Mouse (Mus musculus): ENCODE data around the gene Ankrd36. TPM values are rescaled to one million over a fixed set of nuclear protein-coding genes. Genes with fewer than 3 reads are reported as not detected.
"Not testable (repeated sequence)": the region's sequence is repeated elsewhere in the genome, so short reads cannot be mapped to it uniquely, and the experiment has no call there.

The Ankrd36 gene
- polyA plus RNA-seq, 1 experiment from 2014 or later: 0.20 TPM

DNA sequence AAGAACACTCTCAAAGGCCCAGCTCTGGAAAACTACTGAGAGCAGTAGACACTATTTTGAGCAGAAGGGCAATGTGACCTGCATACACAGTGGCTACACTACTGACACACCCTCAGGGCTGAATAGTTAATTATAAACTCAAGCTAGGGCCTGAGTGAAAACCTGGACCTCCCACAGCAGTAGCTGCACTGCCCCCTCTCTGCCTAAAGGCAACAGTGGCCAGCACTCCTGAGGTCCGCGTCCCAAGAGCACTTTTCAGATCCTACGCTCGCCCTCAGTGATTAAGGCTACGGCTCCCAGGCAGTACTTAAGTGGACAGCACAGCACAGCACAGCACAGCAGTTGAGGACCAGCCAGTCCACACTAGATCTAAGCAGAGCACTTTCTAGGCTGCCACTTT, 36.4 kb upstream of the Ankrd36 start:
- WGBS: 83% methylated on average over 5 of the region's 5 CpGs
- no peak for ATAC-seq (ENCODE audit: low FRiP score, low read depth)
- Histone ChIP-seq H3K27me3 (no peaks in the 10 kb centered on the region), H3K27ac (replicated peaks) (no peak overlapping the region), H3K4me2 (replicated peaks) (no peak overlapping the region), H3K9me3 (no peaks in the 10 kb centered on the region), H3K36me3 (peaks cover 78% of the 10 kb centered on the region), H3K4me3 (no peak overlapping the region), H3K4me1 (no peaks in the 10 kb centered on the region), H3K9ac (replicated peaks) (no peak overlapping the region)

DNA sequence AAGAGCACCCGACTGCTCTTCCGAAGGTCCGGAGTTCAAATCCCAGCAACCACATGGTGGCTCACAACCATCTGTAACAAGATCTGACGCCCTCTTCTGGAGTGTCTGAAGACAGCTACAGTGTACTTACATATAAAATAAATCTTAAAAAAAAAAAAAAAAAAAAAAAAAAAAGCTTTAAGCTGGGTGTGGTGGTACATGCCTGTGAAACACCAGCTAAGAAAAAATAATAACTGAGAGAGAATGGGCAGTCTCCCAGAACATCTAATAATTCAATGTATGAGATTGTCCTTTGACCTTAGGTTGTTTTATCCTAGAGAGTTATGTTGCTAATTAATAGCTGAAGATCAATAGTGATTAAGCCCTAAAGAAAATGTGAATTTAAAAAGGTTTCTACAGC, 32.0 kb upstream of the Ankrd36 start:
- 91% methylated on average over 4 of the region's 4 CpGs for WGBS
- not testable (repeated sequence) for H3K4me2 ChIP-seq (replicated peaks); ATAC-seq (ENCODE audit: low FRiP score, low read depth); H3K9me3 ChIP-seq; H3K27ac ChIP-seq (replicated peaks); H3K4me3 ChIP-seq; H3K27me3 ChIP-seq; H3K9ac ChIP-seq (replicated peaks)
- Histone ChIP-seq H3K4me1 (peaks cover 14% of the 10 kb centered on the region), H3K36me3 (peaks cover 44% of the 10 kb centered on the region)

DNA sequence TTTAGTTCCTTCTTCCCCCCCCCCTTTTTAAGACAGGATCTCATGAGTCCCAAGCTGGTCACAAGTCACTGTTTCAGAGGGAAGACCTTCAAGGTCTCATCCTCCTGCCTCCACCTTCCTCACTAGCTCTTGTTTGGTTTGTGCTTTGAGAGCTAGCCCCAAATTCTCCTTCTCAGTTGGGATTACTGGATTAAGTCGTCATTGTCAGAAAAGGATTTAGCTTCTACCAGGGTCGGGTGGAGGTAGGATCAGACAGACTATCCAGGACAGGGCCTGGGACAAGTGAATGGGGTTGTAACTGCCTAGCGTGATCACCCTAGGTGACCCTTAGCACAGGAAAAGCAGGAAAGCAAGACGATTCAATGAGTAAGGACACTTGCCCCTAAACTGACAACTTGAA, 29.2 kb upstream of the Ankrd36 start:
- H3K4me1 ChIP-seq: peaks cover 14% of the 10 kb centered on the region
- 13% methylated on average over 4 of the region's 4 CpGs for WGBS
- no peaks in the 10 kb centered on the region for H3K9me3 ChIP-seq
- peaks cover 15% of the 10 kb centered on the region; the same call in 1 of the 2 replicates for H3K36me3 ChIP-seq
- no peaks in the 10 kb centered on the region for H3K27me3 ChIP-seq
- H3K9ac ChIP-seq (replicated peaks): 0 out of 2 replicates have a peak overlapping the region, but pooled peaks have one; percentile 76
- peak overlapping the region; percentile 81; the same call in 1 of the 2 replicates for H3K4me3 ChIP-seq
- H3K27ac ChIP-seq (replicated peaks): no peak overlapping the region
- no peak for ATAC-seq (ENCODE audit: low FRiP score, low read depth)
- H3K4me2 ChIP-seq (replicated peaks): peak overlapping the region; percentile 83

DNA sequence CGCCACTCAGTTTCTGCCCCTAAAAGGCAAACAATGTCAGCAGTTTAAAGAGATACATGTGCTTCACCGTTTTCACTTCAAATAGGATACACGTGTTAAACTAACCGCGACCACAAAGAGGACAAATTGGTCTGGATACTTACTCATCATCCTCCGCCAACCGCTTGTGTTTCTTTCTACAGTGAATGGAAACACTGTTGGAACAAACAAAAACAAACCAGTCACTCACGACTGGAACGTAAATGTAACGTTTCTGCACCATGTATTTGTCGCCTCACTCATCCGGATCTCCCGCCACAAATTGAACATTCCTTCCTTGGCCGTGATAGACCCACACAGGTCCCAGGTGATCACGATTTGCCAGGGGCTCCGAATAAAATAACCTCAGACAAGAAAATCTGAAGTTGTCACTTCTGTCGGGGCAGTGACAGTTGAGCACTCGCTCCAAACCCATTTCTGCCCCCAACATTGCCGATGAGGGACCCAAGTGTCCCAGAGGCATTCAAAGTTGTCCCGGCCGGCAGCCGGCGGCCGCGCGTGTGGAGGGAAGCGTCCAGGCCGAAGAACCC, 28.2 kb upstream of the Ankrd36 start:
- WGBS: 5% methylated on average over 28 of the region's 28 CpGs

DNA sequence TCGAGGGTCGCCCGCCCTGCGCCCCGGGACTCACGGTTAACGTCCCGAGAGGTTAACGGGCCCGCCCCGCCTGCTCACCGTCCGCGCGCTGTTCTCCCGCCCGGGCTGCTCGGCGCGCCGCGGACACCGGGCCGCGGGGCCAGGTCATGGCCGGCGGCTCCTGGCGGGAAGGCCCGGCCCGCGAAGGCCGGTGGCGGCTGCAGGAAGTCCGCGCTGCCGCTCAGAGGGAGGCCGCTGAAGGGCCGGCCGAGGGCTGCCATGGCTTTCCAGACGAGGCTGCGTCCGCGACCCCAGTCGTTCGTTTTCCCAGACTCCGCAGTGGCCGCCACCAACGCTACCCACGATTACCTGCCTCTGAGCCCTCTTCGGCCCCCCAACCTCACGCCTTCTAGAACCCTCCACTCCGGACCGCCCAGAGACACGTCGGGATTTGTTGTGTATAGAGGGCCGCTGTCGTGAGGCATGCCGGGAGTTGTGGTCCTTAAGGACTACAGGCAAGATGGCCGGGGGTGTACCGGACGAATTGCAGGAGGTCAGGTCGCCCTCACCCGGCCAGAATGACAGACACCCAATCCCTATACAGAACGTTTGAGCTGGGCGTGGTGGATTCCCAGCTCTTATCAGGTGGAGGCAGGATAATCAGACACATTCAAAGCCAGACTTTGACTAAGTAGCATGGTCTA, 27.5 kb upstream of the Ankrd36 start, which contains the start of gene Ccdc117:
Ccdc117 (minus strand) TSS at position 389 of the 683 bp plus-strand sequence.
- Histone ChIP-seq H3K4me1 (peaks cover 14% of the 10 kb centered on the region), H3K4me2 (replicated peaks) (peak within 1 kb of the TSS; percentile 83), H3K27me3 (0 out of 2 replicates have a peak, but pooled peaks cover 3% of the 10 kb centered on the region), H3K36me3 (peaks cover 12% of the 10 kb centered on the region; the same call in 1 of the 2 replicates), H3K27ac (replicated peaks) (peak within 1 kb of the TSS; percentile 55), H3K4me3 (peak within 1 kb of the TSS; percentile 81), H3K9ac (replicated peaks) (peak within 1 kb of the TSS; percentile 76), H3K9me3 (no peaks in the 10 kb centered on the region)
- under 1% methylated on average over 65 of the region's 65 CpGs for WGBS
- peak; percentile 98 for ATAC-seq (ENCODE audit: low FRiP score, low read depth)

More for the DNA sequence above, 28.2 kb upstream of the Ankrd36 start:
- H3K9ac ChIP-seq (replicated peaks): peak overlapping the region; percentile 76
- peak overlapping the region; percentile 81 for H3K4me3 ChIP-seq
- peaks cover 15% of the 10 kb centered on the region; the same call in 1 of the 2 replicates for H3K36me3 ChIP-seq
- no peak for ATAC-seq (ENCODE audit: low FRiP score, low read depth)
- H3K27ac ChIP-seq (replicated peaks): peak overlapping the region; percentile 55
- H3K4me1 ChIP-seq: peaks cover 14% of the 10 kb centered on the region
- H3K27me3 ChIP-seq: 0 out of 2 replicates have a peak, but pooled peaks cover 2% of the 10 kb centered on the region
- H3K9me3 ChIP-seq: no peaks in the 10 kb centered on the region
- H3K4me2 ChIP-seq (replicated peaks): peak overlapping the region; percentile 83

DNA sequence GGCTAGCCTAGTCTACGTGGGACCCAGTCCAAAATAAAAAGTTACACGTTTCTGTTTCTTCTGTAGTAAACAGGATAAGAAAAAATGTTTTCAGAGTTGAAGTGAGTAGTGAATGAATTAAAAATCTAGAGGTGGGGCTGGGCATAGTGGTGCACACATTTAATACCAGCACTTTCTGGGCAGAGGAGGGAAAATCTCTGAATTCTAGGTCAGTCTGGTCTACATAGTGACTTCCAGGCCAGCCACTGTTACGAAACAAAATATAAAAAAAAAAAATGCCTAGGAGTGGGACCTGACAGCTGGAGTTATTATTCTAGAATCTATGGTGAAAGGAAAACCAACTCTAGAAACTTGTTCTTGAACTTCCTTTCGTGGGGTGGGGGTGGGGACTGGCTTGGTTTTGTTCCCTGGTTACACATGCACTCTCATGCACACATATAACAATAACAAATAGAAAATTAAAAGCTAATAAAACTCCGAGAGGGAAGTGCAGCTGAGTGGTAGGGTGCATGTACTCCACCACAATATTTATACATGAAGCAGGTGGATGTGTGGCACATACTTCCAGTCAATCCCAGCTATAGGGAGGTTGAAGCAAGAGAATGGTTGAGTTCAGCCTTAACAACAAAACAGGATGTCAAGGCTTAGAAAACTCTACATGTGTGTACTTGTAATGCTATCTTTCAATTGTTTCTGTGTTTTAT, 26.9 kb upstream of the Ankrd36 start:
- Histone ChIP-seq H3K4me3 (peak overlapping the region; percentile 81), H3K27ac (replicated peaks) (no peak overlapping the region), H3K36me3 (peaks cover 12% of the 10 kb centered on the region; the same call in 1 of the 2 replicates), H3K27me3 (0 out of 2 replicates have a peak, but pooled peaks cover 3% of the 10 kb centered on the region), H3K9ac (replicated peaks) (no peak overlapping the region), H3K4me2 (replicated peaks) (peak overlapping the region; percentile 83), H3K9me3 (no peaks in the 10 kb centered on the region), H3K4me1 (peaks cover 14% of the 10 kb centered on the region)
- ATAC-seq (ENCODE audit: low FRiP score, low read depth): peak; percentile 21; the same call in 1 of the 2 replicates
- WGBS: 55% methylated on average over 5 of the region's 5 CpGs

DNA sequence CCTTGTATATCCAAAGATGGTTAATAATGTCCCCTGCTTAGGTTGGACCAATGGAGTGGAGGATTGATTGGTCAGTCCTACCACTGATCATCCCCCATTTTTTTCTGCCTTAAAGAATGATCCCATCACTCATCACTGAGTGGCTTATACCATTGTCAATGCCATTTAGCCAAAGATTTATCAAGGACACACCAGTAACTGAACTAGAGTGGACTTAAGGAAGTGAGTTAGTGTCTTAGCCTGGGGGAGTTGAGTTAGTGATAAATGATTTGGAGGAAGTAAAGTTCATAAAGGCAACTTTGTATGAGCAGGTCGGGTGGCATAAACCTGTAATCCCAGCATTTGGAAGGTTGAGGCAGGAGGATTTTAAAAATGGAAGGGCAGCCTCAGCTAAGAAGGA, 26.2 kb upstream of the Ankrd36 start:
- no peak overlapping the region for H3K27ac ChIP-seq (replicated peaks)
- ATAC-seq (ENCODE audit: low FRiP score, low read depth): no peak

DNA sequence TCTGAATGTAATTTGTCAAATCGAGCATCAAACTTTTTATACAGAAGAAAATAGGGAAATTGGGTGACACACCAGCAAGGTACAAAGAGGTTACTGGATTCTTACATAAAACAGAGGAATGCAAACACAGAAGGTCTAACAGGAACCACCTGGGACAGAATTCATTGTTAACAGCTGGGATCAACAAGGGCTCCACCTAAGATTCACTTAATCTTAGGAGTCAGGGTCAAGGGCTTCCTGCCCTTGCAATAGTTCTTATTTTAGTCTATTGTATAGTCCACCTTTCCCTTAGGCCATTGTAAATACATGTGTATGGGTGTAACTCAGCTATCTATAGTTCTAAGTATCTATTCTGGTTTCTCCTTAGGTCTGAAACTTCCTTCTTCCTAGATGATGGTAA, 24.8 kb upstream of the Ankrd36 start:
- not testable (repeated sequence) for H3K27ac ChIP-seq (replicated peaks); H3K4me2 ChIP-seq (replicated peaks); H3K4me3 ChIP-seq; H3K9ac ChIP-seq (replicated peaks); H3K9me3 ChIP-seq; ATAC-seq (ENCODE audit: low FRiP score, low read depth); H3K36me3 ChIP-seq; H3K4me1 ChIP-seq; H3K27me3 ChIP-seq
- WGBS: 83% methylated on average over 1 of the region's 1 CpGs

More for the DNA sequence above, 26.2 kb upstream of the Ankrd36 start:
- no peaks in the 10 kb centered on the region for H3K9me3 ChIP-seq
- no peak overlapping the region for H3K4me3 ChIP-seq
- no peak overlapping the region for H3K4me2 ChIP-seq (replicated peaks)
- WGBS: 87% methylated on average over 1 of the region's 1 CpGs
- 0 out of 2 replicates have a peak, but pooled peaks cover 3% of the 10 kb centered on the region for H3K27me3 ChIP-seq
- peaks cover 14% of the 10 kb centered on the region for H3K4me1 ChIP-seq
- no peak overlapping the region for H3K9ac ChIP-seq (replicated peaks)
- H3K36me3 ChIP-seq: peaks cover 8% of the 10 kb centered on the region; the same call in 1 of the 2 replicates

DNA sequence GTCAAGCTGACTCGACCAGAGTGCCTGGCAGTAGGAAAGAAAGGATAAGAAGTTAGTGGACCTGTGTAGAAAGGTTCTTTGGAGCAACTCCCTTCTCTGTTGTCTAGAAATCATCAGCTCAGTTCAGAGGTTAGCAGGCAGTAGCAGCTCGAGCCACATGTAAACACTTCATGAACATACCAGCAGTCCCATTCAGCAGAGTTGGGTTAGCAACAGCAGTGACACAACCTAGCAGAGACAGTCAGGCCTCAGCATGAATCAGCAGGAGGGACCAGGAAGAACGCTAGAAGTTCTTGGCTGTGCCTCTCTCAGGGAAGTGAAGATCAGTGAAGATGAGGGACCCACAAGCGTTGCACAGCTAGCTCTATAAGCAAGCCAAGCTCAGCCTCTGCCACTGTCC, 24.0 kb upstream of the Ankrd36 start:
- Histone ChIP-seq H3K27ac (replicated peaks) (no peak overlapping the region), H3K9ac (replicated peaks) (no peak overlapping the region), H3K36me3 (no peaks in the 10 kb centered on the region), H3K27me3 (0 out of 2 replicates have a peak, but pooled peaks cover 3% of the 10 kb centered on the region), H3K4me2 (replicated peaks) (no peak overlapping the region), H3K4me1 (peaks cover 7% of the 10 kb centered on the region), H3K4me3 (no peak overlapping the region), H3K9me3 (no peaks in the 10 kb centered on the region)
- 72% methylated on average over 4 of the region's 4 CpGs for WGBS
- no peak for ATAC-seq (ENCODE audit: low FRiP score, low read depth)

DNA sequence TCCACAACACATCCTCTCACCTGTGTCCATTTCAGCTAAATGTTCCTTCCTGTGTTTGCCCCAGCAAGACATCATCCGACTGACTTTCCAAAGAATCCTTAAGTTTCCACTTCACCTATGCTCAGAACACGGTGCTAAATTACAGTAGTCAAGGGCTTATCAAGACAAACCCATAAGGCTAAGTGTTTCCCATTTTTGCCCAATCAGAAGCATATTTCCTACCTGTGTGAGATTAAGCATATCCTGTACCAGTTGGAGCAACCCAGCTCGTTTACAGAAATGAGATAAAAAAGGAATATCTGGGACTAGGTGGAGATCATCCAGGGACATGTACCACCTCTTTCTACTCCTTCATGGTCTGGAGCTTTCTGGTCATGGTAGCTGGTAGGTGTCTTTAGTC, 22.8 kb upstream of the Ankrd36 start:
- no peak overlapping the region for H3K4me2 ChIP-seq (replicated peaks)

DNA sequence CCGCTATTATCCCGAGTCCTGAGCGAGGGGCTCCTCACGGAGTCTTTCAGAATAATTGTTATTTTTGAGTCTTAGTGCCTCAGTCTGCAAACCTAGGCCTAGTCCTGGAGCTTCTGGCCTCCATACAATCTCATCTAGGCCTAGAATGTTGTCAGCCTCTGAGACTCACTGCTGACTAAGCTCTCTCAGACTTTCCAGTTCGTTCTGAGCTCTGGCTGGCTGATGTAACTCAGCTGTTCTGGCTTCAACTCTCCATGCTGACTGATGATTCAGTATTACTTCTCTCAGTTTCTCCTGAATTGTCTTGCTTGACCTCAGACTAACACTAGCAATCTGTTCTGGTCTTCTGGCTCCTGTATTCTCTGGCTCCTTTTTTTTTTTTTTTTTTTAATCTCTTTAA, 18.1 kb upstream of the Ankrd36 start:
- WGBS: 88% methylated on average over 5 of the region's 5 CpGs

More for the DNA sequence above, 22.8 kb upstream of the Ankrd36 start:
- Histone ChIP-seq H3K9me3 (no peaks in the 10 kb centered on the region), H3K27ac (replicated peaks) (no peak overlapping the region), H3K4me3 (no peak overlapping the region), H3K27me3 (0 out of 2 replicates have a peak, but pooled peaks cover 3% of the 10 kb centered on the region), H3K9ac (replicated peaks) (no peak overlapping the region), H3K36me3 (no peaks in the 10 kb centered on the region), H3K4me1 (no peaks in the 10 kb centered on the region)
- WGBS: 87% methylated on average over 3 of the region's 3 CpGs
- no peak for ATAC-seq (ENCODE audit: low FRiP score, low read depth)

DNA sequence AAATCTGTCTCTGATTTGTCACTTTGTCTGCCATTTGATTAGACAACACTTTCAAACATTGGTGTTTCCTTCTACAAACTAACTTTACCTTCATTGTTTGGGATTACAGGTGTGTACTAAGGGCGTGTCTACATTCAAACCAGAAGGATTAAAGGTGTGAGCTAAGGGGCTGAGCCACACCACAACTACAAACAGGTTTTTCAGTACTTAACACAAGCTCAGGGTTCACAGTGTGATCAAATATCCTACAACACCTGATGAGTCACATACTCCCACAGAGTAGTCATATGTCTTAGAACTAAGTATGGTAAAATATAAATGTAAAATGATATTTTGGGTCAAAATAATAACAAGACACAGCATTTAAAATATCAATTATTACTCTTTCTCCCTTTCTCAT, 17.6 kb upstream of the Ankrd36 start:
- H3K36me3 ChIP-seq: no peaks in the 10 kb centered on the region

More for the DNA sequence above, 18.1 kb upstream of the Ankrd36 start:
- Histone ChIP-seq H3K4me3 (no peak overlapping the region), H3K9ac (replicated peaks) (no peak overlapping the region), H3K27ac (replicated peaks) (no peak overlapping the region), H3K4me1 (no peaks in the 10 kb centered on the region), H3K27me3 (no peaks in the 10 kb centered on the region), H3K36me3 (no peaks in the 10 kb centered on the region), H3K9me3 (no peaks in the 10 kb centered on the region), H3K4me2 (replicated peaks) (no peak overlapping the region)
- no peak for ATAC-seq (ENCODE audit: low FRiP score, low read depth)

More for the DNA sequence above, 17.6 kb upstream of the Ankrd36 start:
- 61% methylated on average over 1 of the region's 1 CpGs for WGBS
- Histone ChIP-seq H3K4me1 (no peaks in the 10 kb centered on the region), H3K4me2 (replicated peaks) (no peak overlapping the region), H3K9me3 (no peaks in the 10 kb centered on the region), H3K4me3 (no peak overlapping the region), H3K27ac (replicated peaks) (no peak overlapping the region), H3K9ac (replicated peaks) (no peak overlapping the region), H3K27me3 (no peaks in the 10 kb centered on the region)
- no peak for ATAC-seq (ENCODE audit: low FRiP score, low read depth)

All from midbrain, embryonic 12.5 days (tissue).